Mouse (Mus musculus) bone marrow, adult 2 months (tissue): ENCODE results near the gene Tdrd7. TPM values are rescaled to one million over a fixed set of nuclear protein-coding genes. Genes with fewer than 3 reads are reported as not detected.

Experiments used
- H3K27ac ChIP-seq: fragments of 200-500 bp; 2 replicates; pipeline ENCODE4 v1.5.1; 2012; ENCODE audit warnings: low read depth, mild to moderate bottlenecking, control low read depth, inconsistent platforms, low read length; ENCODE audit not compliant: control insufficient read depth, poor library complexity, insufficient read depth
- H3K4me1 ChIP-seq: fragments of 200-500 bp; 2 replicates; pipeline ENCODE4 v1.6.1; 2011; ENCODE audit warnings: low read length; ENCODE audit not compliant: control insufficient read depth, insufficient read depth
- H3K4me3 ChIP-seq: fragments of 200-500 bp; replicated peaks from 2 replicates; pipeline ENCODE3; 2011; ENCODE audit warnings: mild to moderate bottlenecking, low read depth, low read length, control low read depth; ENCODE audit not compliant: control insufficient read depth
- CTCF ChIP-seq: fragments of 200-500 bp; IDR thresholded peaks from 2 replicates; pipeline ENCODE4 v1.5.1; 2011; ENCODE audit warnings: low read length, control low read depth; ENCODE audit not compliant: control insufficient read depth, insufficient read depth
- POLR2A ChIP-seq: fragments of 200-500 bp; IDR thresholded peaks from 2 replicates; pipeline ENCODE4 v1.6.1; 2011; ENCODE audit warnings: low read depth, mild to moderate bottlenecking, control low read depth, low read length, borderline replicate concordance; ENCODE audit not compliant: control insufficient read depth
- WGBS: fragments of 180-500 bp; shearing (Covaris S2); methylation state at CpG from one replicate; pipeline ENCODE4 v1.1.7; 2018; 5-methylcytosine and 5-hydroxymethylcytosine counted together
- polyA plus RNA-seq: library from polyadenylated mRNA; stranded (reverse); fragments of >200 nt; gene quantifications from 2 replicates; pipeline ENCODE4 v1.2.4, GENCODE M21; 2011; ENCODE audit warnings: low replicate concordance; ENCODE audit not compliant: missing spikeins, insufficient read depth, insufficient read length

Tdrd7 gene
- polyA plus RNA-seq = 8.6 and 15.2 TPM in 2 replicates

DNA sequence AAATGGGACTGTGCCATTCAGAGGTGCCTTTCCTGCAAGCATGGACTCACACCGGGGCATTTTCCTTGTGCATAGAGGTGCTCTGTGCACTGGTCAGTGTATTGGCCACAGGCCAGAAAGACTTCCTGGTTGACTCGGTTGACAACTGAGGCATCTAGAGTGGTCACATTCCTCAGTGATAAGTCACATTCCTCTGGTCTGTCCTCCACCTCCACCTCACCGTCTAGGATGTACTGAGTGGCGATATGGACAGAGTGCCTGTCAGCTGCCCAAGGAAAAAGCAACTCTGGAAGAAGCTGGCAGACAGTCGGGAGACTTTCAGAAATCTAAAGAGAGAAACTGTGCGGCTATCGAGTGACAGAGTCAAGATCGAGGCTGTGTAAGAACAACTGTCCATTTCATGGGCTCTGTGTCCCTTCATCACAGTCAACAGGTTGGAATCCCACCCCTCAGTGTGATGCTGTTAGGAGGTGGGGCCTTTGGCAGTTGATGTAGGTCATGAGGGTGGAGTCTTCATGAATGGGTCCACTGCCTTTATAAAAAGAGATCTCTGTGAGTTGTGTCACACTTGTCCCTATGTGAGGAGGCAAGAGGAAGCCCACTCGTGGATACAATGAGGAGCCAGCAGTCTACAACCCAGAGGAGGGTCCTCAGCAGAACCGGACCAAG lies at the start of gene Tdrd7:
Gene Tdrd7, plus strand, starts transcription at position 564 of the 669 bp plus-strand sequence.
- 79% methylated on average over 10 of the region's 10 CpGs for WGBS
- no peaks in the 10 kb centered on the region for H3K4me1 ChIP-seq
- TF ChIP-seq CTCF = no peak
- TF ChIP-seq POLR2A = no peak
- no peak within 1 kb of the TSS for H3K4me3 ChIP-seq
- no peak within 1 kb of the TSS for H3K27ac ChIP-seq

DNA sequence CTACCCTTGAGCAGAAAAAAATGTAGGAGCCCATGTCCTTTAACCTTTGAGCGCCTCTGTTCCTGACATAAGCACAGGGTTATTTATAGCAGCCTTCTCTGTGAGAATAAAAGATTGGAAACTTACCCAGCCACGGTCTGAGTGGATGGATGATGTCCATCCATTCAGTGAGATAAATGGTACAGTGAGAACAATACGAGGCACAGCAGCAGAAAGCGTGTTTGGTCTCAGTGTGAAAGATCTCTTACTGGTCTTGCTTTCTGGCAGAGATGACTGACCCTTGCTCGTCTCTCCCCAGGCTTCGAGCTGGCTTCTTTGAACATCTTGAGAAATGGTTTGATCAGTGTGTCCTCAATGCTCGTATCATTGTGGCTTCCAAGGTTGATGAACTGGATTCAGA lies 48.0 kb upstream of the Tdrd7 start:
- TF ChIP-seq POLR2A = no peak
- TF ChIP-seq CTCF = no peak
- Histone ChIP-seq H3K4me1 (no peaks in the 10 kb centered on the region; the same call in 1 of the 2 replicates), H3K4me3 (no peak overlapping the region), H3K27ac (no peak overlapping the region)
- 74% methylated on average over 7 of the region's 7 CpGs for WGBS

DNA sequence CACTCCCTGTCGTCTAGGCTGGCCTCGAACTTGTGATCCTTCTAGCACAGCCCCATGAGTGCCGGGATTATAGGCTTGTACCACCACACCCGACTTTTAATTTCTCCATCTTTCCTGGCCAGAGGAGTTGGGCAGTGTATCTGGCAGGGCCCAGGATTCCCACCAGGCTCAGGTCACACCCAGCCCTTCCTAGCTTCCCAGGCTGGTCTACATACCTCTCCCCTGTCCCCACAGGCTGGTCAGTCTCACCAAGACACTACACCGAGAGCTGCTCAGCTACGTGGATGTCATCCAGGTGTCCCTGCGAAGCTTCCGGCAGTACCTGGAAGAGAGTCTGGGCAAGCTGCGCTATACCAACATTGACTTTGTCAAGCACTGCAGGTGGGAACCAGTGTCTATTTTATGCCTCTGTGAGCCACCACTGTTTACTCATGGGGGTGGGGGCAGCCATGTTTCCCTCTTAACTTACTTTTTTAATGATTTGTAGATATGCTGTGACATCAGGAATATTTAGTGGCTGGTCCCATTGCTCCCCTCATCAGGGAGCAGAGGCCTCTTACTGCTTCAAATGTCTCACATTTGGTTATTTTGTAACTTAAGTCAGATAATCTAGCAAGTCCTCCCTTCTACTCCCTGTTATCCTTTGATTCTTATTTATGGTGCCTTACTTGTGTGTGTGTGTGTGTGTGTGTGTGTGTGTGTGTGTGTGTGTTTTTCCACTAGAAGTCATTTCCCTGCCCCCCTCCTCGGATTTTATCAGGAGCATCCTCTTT lies 43.3 kb upstream of the Tdrd7 start:
- no peak overlapping the region for H3K4me3 ChIP-seq
- WGBS = 84% methylated on average over 10 of the region's 10 CpGs
- TF ChIP-seq POLR2A (no peak), CTCF (no peak)

GRCm38 (mm10) chr4:45924011-45924410 lies 41.1 kb upstream of the Tdrd7 start:
- 79% methylated on average over 4 of the region's 4 CpGs for WGBS
- H3K4me3 ChIP-seq = no peak overlapping the region
- H3K4me1 ChIP-seq = no peaks in the 10 kb centered on the region
- H3K27ac ChIP-seq = no peak overlapping the region
- TF ChIP-seq CTCF (no peak), POLR2A (no peak)

More for the DNA sequence above, 43.3 kb upstream of the Tdrd7 start:
- no peaks in the 10 kb centered on the region; the same call in 1 of the 2 replicates for H3K4me1 ChIP-seq
- no peak overlapping the region for H3K27ac ChIP-seq

DNA sequence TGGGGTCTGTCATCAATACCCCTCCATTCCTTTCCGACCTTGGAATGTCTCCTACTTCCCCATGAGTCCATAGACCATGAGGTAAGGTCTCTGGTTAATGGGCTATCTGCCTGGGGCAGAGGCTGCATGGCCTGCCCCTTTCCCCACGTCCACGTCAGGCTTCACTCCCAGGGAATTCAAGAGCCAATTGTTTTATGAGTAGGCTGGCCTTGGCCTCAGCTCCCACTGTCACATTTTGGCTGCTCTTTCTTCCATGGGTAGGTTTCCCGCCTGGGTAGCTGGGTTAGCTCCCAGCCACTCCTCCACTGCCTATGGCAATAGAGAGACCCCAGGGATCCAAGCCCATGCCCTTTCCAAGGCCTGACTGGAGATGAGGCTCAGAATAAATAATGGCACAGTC lies 36.6 kb upstream of the Tdrd7 start:
- H3K4me1 ChIP-seq = no peaks in the 10 kb centered on the region
- WGBS = 76% methylated on average over 4 of the region's 4 CpGs
- TF ChIP-seq POLR2A (no peak), CTCF (no peak)
- no peak overlapping the region for H3K4me3 ChIP-seq
- H3K27ac ChIP-seq = no peak overlapping the region

DNA sequence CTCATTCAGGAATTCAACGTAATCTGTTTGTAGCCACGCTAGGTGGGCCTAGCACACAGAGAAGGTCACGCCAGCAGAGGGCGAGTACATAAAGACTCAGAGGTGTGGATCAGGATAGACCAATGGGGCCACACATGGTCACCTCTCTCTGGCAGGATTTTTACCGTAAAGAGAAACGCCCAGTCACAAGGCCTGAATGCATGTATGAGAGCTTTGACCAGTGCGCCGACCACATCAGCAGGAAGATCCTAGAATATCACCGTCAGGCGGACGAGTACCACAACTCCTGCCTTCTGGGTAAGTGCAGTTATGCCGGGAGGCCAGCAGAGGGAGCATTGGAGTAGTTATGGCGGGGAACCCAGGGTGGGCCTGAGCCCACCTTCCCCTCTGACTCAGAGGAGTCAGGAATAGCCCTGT lies 23.5 kb upstream of the Tdrd7 start:
- H3K4me3 ChIP-seq = no peak overlapping the region
- TF ChIP-seq POLR2A (no peak), CTCF (peak; percentile 72)
- 11% methylated on average over 13 of the region's 13 CpGs for WGBS

DNA sequence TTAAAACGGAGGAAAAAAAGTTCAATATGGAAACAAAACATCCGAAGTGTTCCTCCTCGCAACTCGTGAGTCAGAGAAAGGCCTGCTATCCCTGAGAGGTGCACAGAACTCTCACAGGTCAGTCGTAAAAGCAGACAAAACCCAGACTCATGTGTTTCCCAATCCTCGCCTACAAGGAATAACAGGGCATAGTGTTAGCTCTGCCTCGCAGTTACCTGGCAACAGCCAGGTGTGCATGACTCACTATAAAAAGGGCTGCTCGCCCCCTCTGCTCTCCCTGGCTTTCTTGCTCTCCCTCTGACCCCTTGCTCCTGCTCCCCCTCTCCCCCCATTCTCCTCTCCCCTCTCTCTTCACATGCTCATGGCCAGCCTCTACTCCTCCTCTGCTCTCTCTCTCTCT lies 17.4 kb upstream of the Tdrd7 start:
- 79% methylated on average over 8 of the region's 8 CpGs for whole genome bisulfite sequencing
- no peak for TF ChIP-seq POLR2A

More for the DNA sequence above, 23.5 kb upstream of the Tdrd7 start:
- Histone ChIP-seq H3K4me1 (no peaks in the 10 kb centered on the region), H3K27ac (no peak overlapping the region)

DNA sequence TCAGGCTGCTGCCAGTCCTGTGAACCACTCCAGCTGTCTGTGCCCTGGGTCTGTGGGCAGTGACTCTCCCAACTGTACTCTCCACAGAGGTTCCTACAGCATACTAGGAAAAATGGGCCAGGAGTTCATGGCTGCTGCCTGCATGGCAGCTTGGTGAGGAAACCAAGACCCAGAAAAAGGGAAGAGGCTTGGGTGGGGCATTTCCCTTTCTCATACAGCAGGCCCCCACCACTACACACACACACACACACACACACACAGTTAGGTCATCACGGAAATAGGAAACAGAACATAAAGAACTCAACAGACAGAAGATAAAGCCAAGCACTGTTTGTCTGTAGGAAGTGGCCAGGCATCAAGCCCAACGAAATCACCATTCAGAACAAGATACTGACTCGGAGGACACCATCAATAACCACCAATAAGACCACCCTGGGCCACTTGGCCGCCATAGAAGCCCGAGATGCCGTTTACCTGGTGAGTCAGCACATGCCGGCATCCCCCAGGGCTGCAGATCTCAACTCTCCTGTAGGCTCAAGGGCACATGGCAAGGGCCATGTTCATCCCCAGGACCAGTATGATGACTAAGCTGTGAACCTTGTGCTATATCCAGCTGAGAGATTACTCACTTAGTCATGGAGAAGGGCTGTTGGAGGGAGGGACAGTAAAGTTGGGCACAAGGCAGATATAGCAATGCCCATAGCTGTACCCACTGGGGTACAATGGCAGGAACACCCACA lies 15.9 kb upstream of the Tdrd7 start:
- no peak for TF ChIP-seq CTCF
- H3K4me1 ChIP-seq = peaks cover 10% of the 10 kb centered on the region
- peak overlapping the region; percentile 59 for H3K4me3 ChIP-seq
- H3K27ac ChIP-seq = peak overlapping the region; percentile 91
- WGBS = 21% methylated on average over 7 of the region's 7 CpGs

More for the DNA sequence above, 17.4 kb upstream of the Tdrd7 start:
- Histone ChIP-seq H3K27ac (no peak overlapping the region), H3K4me3 (no peak overlapping the region), H3K4me1 (peaks cover 10% of the 10 kb centered on the region)
